Mouse (Mus musculus): ENCODE measurements around the gene Gm11034. TPM values are rescaled to one million over a fixed set of nuclear protein-coding genes. Genes with fewer than 3 reads are reported as not detected.

Gm11034 gene
- polyA plus RNA-seq, 1 experiment, result not detected

DNA sequence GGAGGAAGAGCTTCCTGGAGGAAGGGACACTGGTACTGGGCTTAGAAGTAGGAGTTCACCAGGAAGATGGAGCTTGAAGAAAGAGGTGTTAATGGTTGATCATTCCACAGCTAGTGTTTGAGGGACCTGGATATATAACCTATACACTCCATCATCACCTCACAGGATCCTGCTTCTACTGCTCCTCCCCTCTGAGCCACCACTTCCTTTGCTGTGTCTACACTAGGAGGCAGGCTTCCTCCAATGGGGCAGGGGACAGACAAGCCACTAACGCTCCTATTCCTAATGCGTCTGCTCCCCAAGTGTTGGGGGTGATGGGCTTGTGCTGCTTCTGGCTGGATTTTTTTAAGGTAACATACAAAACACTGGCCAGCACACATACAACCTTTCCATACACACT is 2.7 kb downstream of the Gm11034 start:
- no peak for TF ChIP-seq POLR2A (IDR thresholded peaks at IDR 0.05; ENCODE audit: borderline replicate concordance, extremely low read depth, insufficient read depth, insufficient read length, poor library complexity, severe bottlenecking)
- no peak for DNase-seq (ENCODE audit: low read depth)

GRCm38 (mm10) chr8:72210222-72210621 is 3.2 kb downstream of the Gm11034 start:
- TF ChIP-seq POLR2A (IDR thresholded peaks at IDR 0.05; ENCODE audit: borderline replicate concordance, extremely low read depth, insufficient read depth, insufficient read length, poor library complexity, severe bottlenecking) (no peak), CTCF (IDR thresholded peaks at IDR 0.05; ENCODE audit: borderline replicate concordance, extremely low read depth, insufficient read depth, insufficient read length) (no peak)
- no peak for DNase-seq (ENCODE audit: low read depth)

GRCm38 (mm10) chr8:72208582-72208981 is 4.9 kb downstream of the Gm11034 start:
- no peak for DNase-seq (ENCODE audit: low read depth)
- TF ChIP-seq CTCF (IDR thresholded peaks at IDR 0.05; ENCODE audit: borderline replicate concordance, extremely low read depth, insufficient read depth, insufficient read length) (no peak), POLR2A (IDR thresholded peaks at IDR 0.05; ENCODE audit: borderline replicate concordance, extremely low read depth, insufficient read depth, insufficient read length, poor library complexity, severe bottlenecking) (no peak)

DNA sequence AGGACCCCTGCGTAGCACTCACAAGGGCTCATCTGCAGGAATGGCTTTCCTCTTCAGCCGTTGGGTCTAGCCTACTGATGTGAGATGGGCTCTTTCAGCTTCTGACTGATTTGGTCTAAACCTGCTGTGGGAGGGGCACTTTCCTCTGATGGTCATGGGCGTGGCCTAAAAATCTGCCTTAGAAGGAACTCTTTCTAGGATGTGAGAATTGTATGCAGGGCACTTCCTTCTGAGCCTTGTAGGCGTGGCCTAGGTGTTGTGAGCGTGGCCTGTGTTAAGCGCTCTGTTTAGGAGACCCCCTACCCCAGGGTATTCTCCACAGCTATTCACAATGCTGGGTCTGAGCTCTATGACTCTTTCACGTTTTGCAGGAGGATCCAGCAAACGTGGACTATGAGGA is 15.4 kb downstream of the Gm11034 start:
- no peak for DNase-seq (ENCODE audit: low read depth)
- TF ChIP-seq CTCF (IDR thresholded peaks at IDR 0.05; ENCODE audit: borderline replicate concordance, extremely low read depth, insufficient read depth, insufficient read length) (no peak), POLR2A (IDR thresholded peaks at IDR 0.05; ENCODE audit: borderline replicate concordance, extremely low read depth, insufficient read depth, insufficient read length, poor library complexity, severe bottlenecking) (no peak)

- TF ChIP-seq POLR2A (IDR thresholded peaks at IDR 0.05; ENCODE audit: borderline replicate concordance, extremely low read depth, insufficient read depth, insufficient read length, poor library complexity, severe bottlenecking) (no peak), CTCF (IDR thresholded peaks at IDR 0.05; ENCODE audit: borderline replicate concordance, extremely low read depth, insufficient read depth, insufficient read length) (no peak)
These were observed 21.4 kb downstream of the Gm11034 start for GRCm38 (mm10) chr8:72192065-72192464.

GRCm38 (mm10) chr8:72190215-72190539 is 23.3 kb downstream of the Gm11034 start:
- DNase-seq (ENCODE audit: low read depth), result no peak
- no peak for TF ChIP-seq CTCF (IDR thresholded peaks at IDR 0.05; ENCODE audit: borderline replicate concordance, extremely low read depth, insufficient read depth, insufficient read length)
- no peak for TF ChIP-seq POLR2A (IDR thresholded peaks at IDR 0.05; ENCODE audit: borderline replicate concordance, extremely low read depth, insufficient read depth, insufficient read length, poor library complexity, severe bottlenecking)

More at GRCm38 (mm10) chr8:72192065-72192464, 21.4 kb downstream of the Gm11034 start:
- DNase-seq (ENCODE audit: low read depth), result no peak

DNA sequence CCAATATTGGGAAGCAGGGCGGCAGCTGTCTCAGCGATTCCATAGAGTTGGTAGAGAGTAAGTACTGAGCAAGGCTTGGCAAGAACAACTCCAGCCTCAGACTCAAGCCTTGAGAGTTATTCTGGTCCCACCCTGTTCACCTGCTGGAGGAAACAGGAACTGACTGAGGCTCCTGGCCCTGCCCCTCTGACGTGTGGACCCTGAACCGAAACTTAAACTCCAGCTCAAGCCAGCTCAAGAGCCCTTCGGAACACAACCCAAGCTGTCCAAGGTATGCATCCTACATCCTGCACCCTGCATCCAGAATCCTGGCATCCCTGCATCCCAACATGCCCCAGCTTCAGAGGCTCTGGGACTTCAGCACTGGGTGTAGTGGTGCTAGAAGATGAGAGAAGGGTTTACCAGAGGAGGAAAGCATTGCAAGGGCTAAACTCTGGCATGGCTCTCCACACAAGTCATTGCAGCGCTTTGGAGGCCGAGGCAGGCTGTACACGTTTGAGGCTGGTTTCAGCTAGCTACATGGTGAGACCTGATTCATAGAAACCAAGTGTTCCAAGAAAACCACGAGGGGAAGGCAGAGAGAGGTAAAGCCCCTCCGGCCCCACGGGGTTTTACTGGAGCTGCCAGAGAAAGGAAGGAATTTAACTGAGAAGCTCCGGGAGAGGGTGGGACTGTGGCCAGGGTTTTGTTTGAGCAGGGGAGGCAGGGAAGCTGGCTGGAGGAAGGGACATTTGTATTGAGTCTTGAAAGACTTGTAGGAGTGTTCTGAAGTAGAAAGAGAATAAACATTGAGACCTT is 23.8 kb downstream of the Gm11034 start, which contains the start of gene Hsh2d:
Gene Hsh2d (plus strand): TSS at position 222 of the 798 bp plus-strand sequence.
- DNase-seq (ENCODE audit: low read depth), result no peak
- TF ChIP-seq POLR2A (IDR thresholded peaks at IDR 0.05; ENCODE audit: borderline replicate concordance, extremely low read depth, insufficient read depth, insufficient read length, poor library complexity, severe bottlenecking), result no peak
- no peak for TF ChIP-seq CTCF (IDR thresholded peaks at IDR 0.05; ENCODE audit: borderline replicate concordance, extremely low read depth, insufficient read depth, insufficient read length)

- DNase-seq (ENCODE audit: low read depth), result no peak
- TF ChIP-seq POLR2A (IDR thresholded peaks at IDR 0.05; ENCODE audit: borderline replicate concordance, extremely low read depth, insufficient read depth, insufficient read length, poor library complexity, severe bottlenecking), result no peak
- TF ChIP-seq CTCF (IDR thresholded peaks at IDR 0.05; ENCODE audit: borderline replicate concordance, extremely low read depth, insufficient read depth, insufficient read length), result no peak
These were observed 25.6 kb downstream of the Gm11034 start for GRCm38 (mm10) chr8:72187793-72188331.

DNA sequence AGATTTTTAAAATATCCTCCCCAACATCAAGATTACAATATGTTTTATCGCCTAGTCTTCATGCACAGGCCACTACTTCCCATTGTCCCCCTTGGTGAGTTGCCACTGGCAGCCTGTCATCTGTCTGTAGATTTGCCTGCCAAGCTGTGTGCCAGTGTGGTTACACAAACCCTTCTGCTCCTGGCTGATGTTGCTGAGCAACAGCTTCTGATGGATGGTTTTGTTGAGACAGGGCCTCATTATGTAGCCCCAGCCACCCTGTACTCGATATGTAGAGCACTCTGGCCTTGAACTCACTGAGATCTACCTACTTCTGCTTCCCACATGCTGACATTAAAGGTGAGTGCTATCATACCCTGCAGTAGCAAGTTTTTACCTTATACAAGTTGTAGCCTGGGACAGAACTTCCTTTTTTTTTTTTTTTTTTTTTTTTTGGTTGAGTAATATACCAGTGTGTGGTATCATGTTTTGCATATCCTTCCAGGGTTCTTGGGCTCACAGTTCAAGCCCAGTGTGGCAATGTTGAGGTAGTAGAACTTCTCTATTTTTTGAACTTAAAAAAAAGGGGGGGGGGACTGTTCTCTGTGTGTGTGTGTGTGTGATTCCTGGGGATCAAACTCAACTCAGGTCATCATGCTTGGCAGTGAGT is 29.8 kb downstream of the Gm11034 start:
- peak; percentile 69 for DNase-seq (ENCODE audit: low read depth)

GRCm38 (mm10) chr8:72177346-72177925 is 36.0 kb downstream of the Gm11034 start:
- TF ChIP-seq POLR2A (IDR thresholded peaks at IDR 0.05; ENCODE audit: borderline replicate concordance, extremely low read depth, insufficient read depth, insufficient read length, poor library complexity, severe bottlenecking) (no peak), CTCF (IDR thresholded peaks at IDR 0.05; ENCODE audit: borderline replicate concordance, extremely low read depth, insufficient read depth, insufficient read length) (peak; percentile 74; the same call in 1 of the 2 replicates)
- peak; percentile 75 for DNase-seq (ENCODE audit: low read depth)

More for the DNA sequence above, 29.8 kb downstream of the Gm11034 start:
- TF ChIP-seq CTCF (IDR thresholded peaks at IDR 0.05; ENCODE audit: borderline replicate concordance, extremely low read depth, insufficient read depth, insufficient read length) (no peak), POLR2A (IDR thresholded peaks at IDR 0.05; ENCODE audit: borderline replicate concordance, extremely low read depth, insufficient read depth, insufficient read length, poor library complexity, severe bottlenecking) (no peak)

- TF ChIP-seq CTCF (IDR thresholded peaks at IDR 0.05; ENCODE audit: borderline replicate concordance, extremely low read depth, insufficient read depth, insufficient read length) (no peak), POLR2A (IDR thresholded peaks at IDR 0.05; ENCODE audit: borderline replicate concordance, extremely low read depth, insufficient read depth, insufficient read length, poor library complexity, severe bottlenecking) (no peak)
These were observed 43.7 kb downstream of the Gm11034 start for GRCm38 (mm10) chr8:72169681-72170249.

More at GRCm38 (mm10) chr8:72169681-72170249, 43.7 kb downstream of the Gm11034 start:
- DNase-seq (ENCODE audit: low read depth), result no peak
